Mouse (Mus musculus) heart, adult 2 months (tissue): ENCODE data around the gene Micu1. TPM values are rescaled to one million over a fixed set of nuclear protein-coding genes. Genes with fewer than 3 reads are reported as not detected.

ENCODE experiments used
- DNase-seq, 2 experiments: peaks; one replicate each; pipeline ENCODE4 v3.0.0; 2021
- H3K27ac ChIP-seq: fragments of 200-600 bp; 2 replicates; pipeline ENCODE4 v1.8.1; 2022
- H3K27me3 ChIP-seq: fragments of 200-500 bp; 2 replicates; pipeline ENCODE4 v1.6.1; 2012; ENCODE audit warnings: mild to moderate bottlenecking, low read length, inconsistent platforms, mixed read lengths; ENCODE audit not compliant: control insufficient read depth, insufficient read depth
- H3K36me3 ChIP-seq: fragments of 200-500 bp; 2 replicates; pipeline ENCODE4 v1.6.1; 2012; ENCODE audit warnings: low read length, inconsistent platforms; ENCODE audit not compliant: control insufficient read depth, insufficient read depth
- H3K4me1 ChIP-seq: fragments of 200-500 bp; 2 replicates; pipeline ENCODE4 v1.6.1; 2011; ENCODE audit warnings: low read length; ENCODE audit not compliant: control insufficient read depth, insufficient read depth
- H3K4me3 ChIP-seq: fragments of 200-600 bp; 2 replicates; pipeline ENCODE4 v1.8.1; 2022
- H3K79me2 ChIP-seq: fragments of 200-500 bp; replicated peaks from 2 replicates; pipeline ENCODE4 v1.6.1; 2012; ENCODE audit warnings: mild to moderate bottlenecking, inconsistent platforms, low read length, moderate library complexity, mixed read lengths; ENCODE audit not compliant: control insufficient read depth, insufficient read depth
- H3K9ac ChIP-seq: fragments of 200-500 bp; 2 replicates; pipeline ENCODE4 v1.6.1; 2012; ENCODE audit warnings: low read depth, mild to moderate bottlenecking, control low read depth, inconsistent platforms, low read length, mixed read lengths
- CTCF ChIP-seq: fragments of 200-600 bp; IDR thresholded peaks from 2 replicates; pipeline ENCODE4 v1.8.1; 2022; ENCODE audit warnings: antibody characterized with exemption, mild to moderate bottlenecking, moderate library complexity
- EP300 ChIP-seq: fragments of 200-500 bp; IDR thresholded peaks from 2 replicates; pipeline ENCODE4 v1.6.1; 2011; ENCODE audit warnings: low read depth, low read length, control low read depth; ENCODE audit not compliant: insufficient read depth
- POLR2A ChIP-seq: fragments of 200-500 bp; IDR thresholded peaks from 2 replicates; pipeline ENCODE4 v1.6.1; 2011; ENCODE audit warnings: mild to moderate bottlenecking, low read depth, low read length, control low read depth; ENCODE audit not compliant: insufficient read depth
- WGBS: fragments of 180-500 bp; shearing (Covaris S2); methylation state at CpG from one replicate; pipeline ENCODE4 v1.1.7; 2018; 5-methylcytosine and 5-hydroxymethylcytosine counted together
- intact Hi-C: fragments of 180-260 bp; cut with DNase I; formaldehyde crosslinking; loops from one replicate; pipeline ENCODE4 v1.15.1; 2025
- polyA plus RNA-seq: library from polyadenylated mRNA; depleted of rRNA; stranded (reverse); fragments of >200 nt; gene quantifications from 2 replicates; pipeline ENCODE4 v1.2.3, GENCODE M21; 2012
- total RNA-seq, 2 experiments: library from RNA; stranded (reverse); gene quantifications; 2 replicates each; pipeline ENCODE4 v1.2.3; 2021

Gene Micu1
- total and polyA plus RNA-seq, 3 experiments: 14.1 to 19.7 (median 17.6) TPM

DNA sequence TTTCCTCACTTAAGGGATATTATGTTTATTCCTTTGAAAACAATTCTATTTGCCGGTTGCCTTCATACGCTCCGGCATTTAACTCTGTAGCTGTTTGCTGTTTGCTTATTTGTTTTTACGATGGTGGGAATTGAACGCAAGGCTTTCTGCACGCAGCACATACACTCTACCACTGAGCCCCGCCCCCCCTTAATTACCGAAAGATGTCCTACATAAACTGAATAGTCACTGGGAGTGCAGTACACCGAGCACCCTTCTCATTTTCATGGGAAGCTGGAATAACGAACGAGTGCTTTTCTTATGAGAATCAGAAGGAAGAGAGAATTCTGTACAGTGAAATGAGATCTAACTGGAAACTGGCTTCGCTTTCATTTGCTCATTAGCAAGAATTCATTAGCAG is 41.1 kb downstream of the Micu1 start:
- Histone ChIP-seq H3K4me1 (no peaks in the 10 kb centered on the region; the same call in 1 of the 2 replicates), H3K27me3 (no peaks in the 10 kb centered on the region), H3K9ac (no peak overlapping the region), H3K36me3 (no peaks in the 10 kb centered on the region), H3K79me2 (no peaks in the 10 kb centered on the region), H3K27ac (no peak overlapping the region), H3K4me3 (no peak overlapping the region)
- TF ChIP-seq EP300: no peak
- no peak for TF ChIP-seq CTCF
- no peak for TF ChIP-seq POLR2A
- no peak for DNase-seq
- intact Hi-C loops: no loop called here
- WGBS: 97% methylated on average over 12 of the region's 12 CpGs

DNA sequence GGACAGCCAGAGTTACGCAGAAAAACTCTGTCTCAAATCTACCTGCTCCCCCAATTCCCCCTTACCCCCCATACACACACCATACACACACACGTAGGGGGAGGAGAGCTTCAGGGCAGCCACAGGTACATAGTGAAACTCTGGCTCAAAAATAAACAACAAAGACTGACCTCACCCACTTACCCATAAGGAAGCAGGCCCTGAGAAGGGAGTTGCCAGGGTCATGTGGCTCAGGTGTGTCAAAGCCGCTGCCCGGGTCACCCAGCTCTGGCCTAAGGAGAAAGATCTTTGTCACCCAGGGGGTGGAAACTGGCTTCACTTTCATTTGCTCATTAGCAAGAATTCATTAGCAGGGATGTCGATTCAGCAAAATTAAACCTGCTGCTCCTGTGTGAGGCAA is 41.7 kb downstream of the Micu1 start:
- no peak for TF ChIP-seq POLR2A
- no peak for TF ChIP-seq CTCF
- intact Hi-C loops: no loop called here
- Histone ChIP-seq H3K4me1 (no peaks in the 10 kb centered on the region; the same call in 1 of the 2 replicates), H3K79me2 (no peaks in the 10 kb centered on the region), H3K36me3 (no peaks in the 10 kb centered on the region), H3K4me3 (no peak overlapping the region), H3K27ac (no peak overlapping the region), H3K9ac (no peak overlapping the region), H3K27me3 (no peaks in the 10 kb centered on the region)
- no peak for DNase-seq
- WGBS: 96% methylated on average over 5 of the region's 5 CpGs

DNA sequence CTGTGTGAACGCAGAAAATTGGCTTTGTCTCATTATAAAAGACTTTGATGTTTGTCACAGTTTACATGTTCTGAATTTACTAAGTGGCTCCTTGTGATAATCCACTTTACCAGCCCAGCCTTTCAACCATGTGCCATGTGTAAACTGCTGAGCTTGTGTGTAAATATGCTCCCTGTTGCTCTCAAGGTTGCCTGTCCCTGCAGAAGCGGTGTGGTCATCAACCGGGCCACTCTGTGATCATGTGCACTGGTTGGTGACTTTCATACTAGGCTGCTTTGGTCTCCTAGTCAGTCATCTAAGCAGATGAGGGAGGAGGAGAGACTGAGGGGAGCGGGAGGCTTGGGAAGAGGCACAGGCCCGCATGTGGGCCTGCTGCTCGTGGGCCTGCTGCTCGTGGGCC is 45.1 kb downstream of the Micu1 start:
- TF ChIP-seq POLR2A (no peak), CTCF (no peak), EP300 (no peak)
- Histone ChIP-seq H3K9ac (no peak overlapping the region), H3K79me2 (no peaks in the 10 kb centered on the region), H3K27ac (no peak overlapping the region), H3K27me3 (no peaks in the 10 kb centered on the region), H3K4me1 (no peaks in the 10 kb centered on the region), H3K36me3 (no peaks in the 10 kb centered on the region), H3K4me3 (no peak overlapping the region)
- intact Hi-C loops: no loop called here
- no peak for DNase-seq
- 93% methylated on average over 7 of the region's 7 CpGs for WGBS

DNA sequence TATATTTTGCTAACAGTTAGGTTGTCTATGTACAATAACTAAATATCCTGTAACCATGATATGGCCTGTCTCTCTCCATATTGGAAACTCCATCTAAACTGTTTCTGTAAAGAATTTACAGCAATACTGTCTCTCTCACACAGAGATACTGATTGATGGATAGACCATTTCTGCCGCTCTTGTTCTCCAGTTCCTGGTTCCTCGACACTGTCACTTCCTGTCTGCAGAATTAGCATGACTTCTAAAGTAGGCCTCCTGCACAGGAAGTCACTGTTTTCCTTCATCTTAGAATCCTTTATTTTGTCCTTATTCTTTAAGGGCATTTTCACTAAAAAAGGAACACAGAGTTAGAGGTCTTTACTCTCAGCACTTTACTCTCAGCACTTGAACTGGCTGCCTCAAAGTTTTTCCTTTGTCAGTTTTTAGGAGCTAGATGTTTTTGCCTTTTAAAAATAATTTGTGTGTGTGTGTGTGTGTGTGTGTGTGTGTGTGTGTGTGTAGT is 46.5 kb downstream of the Micu1 start:
- intact Hi-C loops: no loop called here
- 44% methylated on average over 2 of the region's 2 CpGs for WGBS
- H3K27ac ChIP-seq: no peak overlapping the region
- H3K4me1 ChIP-seq: no peaks in the 10 kb centered on the region
- no peak for DNase-seq
- H3K4me3 ChIP-seq: no peak overlapping the region
- H3K9ac ChIP-seq: no peak overlapping the region
- no peaks in the 10 kb centered on the region for H3K79me2 ChIP-seq
- TF ChIP-seq POLR2A (no peak), CTCF (no peak), EP300 (no peak)
- no peaks in the 10 kb centered on the region for H3K36me3 ChIP-seq
- no peaks in the 10 kb centered on the region for H3K27me3 ChIP-seq

DNA sequence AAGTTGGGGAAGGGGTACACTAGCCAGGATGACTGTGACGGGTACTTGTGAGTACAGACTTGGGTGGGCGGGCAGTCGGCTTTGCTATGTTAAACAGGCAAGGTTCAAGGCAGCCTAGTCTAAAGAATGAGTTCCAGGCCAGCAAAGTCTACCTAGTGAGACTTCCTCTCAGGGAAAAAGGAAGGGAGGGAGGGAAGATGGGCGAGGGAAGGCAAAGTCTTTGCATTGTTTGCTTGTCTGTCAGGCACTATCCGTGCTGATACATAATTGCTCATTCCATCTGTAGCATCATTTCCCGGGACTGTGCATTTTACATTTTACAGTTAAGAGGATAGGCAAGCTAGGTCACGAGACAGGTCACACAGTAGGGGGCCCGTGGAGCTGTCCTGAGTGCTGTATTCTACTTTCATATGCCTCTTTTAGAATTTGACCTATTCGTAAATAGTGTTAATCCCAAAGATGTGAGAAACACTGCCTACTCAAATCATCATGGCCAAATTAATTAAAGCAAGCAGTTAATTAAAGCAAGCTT is 51.3 kb downstream of the Micu1 start:
- intact Hi-C loops: no loop called here
- DNase-seq: no peak
- 86% methylated on average over 9 of the region's 9 CpGs for WGBS

DNA sequence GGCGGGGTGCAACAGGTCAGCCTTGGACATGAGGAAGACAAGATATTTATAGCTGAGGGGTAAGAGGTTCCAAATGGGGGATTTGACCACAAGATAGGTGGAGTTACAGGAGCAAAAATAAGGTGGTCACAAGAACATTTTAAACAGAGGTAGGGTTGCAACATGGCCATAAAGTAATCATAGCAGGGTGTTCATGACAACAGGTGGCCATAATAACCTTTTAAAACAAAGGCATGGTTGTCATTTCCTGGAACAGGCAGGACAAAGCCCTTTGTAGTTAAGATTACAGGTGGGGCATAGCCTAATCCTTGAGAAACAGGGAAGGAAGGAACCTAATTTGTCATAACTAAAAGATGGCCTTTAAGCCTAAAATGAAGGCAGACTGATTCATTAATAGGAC is 51.8 kb downstream of the Micu1 start:
- TF ChIP-seq CTCF: no peak
- TF ChIP-seq POLR2A: no peak
- no peak for TF ChIP-seq EP300
- Histone ChIP-seq H3K4me1 (no peaks in the 10 kb centered on the region), H3K79me2 (no peaks in the 10 kb centered on the region), H3K36me3 (no peaks in the 10 kb centered on the region), H3K4me3 (no peak overlapping the region), H3K27me3 (no peaks in the 10 kb centered on the region), H3K27ac (no peak overlapping the region), H3K9ac (no peak overlapping the region)
- intact Hi-C loops: no loop called here
- 98% methylated on average over 1 of the region's 1 CpGs for WGBS
- DNase-seq: no peak

More for the DNA sequence above, 51.3 kb downstream of the Micu1 start:
- Histone ChIP-seq H3K27ac (no peak overlapping the region), H3K9ac (no peak overlapping the region), H3K4me3 (no peak overlapping the region), H3K27me3 (no peaks in the 10 kb centered on the region), H3K36me3 (no peaks in the 10 kb centered on the region), H3K4me1 (no peaks in the 10 kb centered on the region), H3K79me2 (no peaks in the 10 kb centered on the region)
- TF ChIP-seq EP300 (no peak), POLR2A (no peak), CTCF (no peak)
